Mouse (Mus musculus) cerebellum, adult 2 months (tissue): ENCODE data around the gene Ace3.

Source experiments
- CTCF ChIP-seq: fragments of 200-500 bp; IDR thresholded peaks from 2 replicates; pipeline ENCODE4 v1.5.1; 2011; ENCODE audit warnings: low read depth, mild to moderate bottlenecking, control low read depth, low read length, moderate library complexity, borderline replicate concordance; ENCODE audit not compliant: insufficient read depth
- POLR2A ChIP-seq: fragments of 200-500 bp; IDR thresholded peaks from 2 replicates; pipeline ENCODE4 v1.6.1; 2011; ENCODE audit warnings: low read length, control low read depth, borderline replicate concordance; ENCODE audit not compliant: insufficient read depth

DNA sequence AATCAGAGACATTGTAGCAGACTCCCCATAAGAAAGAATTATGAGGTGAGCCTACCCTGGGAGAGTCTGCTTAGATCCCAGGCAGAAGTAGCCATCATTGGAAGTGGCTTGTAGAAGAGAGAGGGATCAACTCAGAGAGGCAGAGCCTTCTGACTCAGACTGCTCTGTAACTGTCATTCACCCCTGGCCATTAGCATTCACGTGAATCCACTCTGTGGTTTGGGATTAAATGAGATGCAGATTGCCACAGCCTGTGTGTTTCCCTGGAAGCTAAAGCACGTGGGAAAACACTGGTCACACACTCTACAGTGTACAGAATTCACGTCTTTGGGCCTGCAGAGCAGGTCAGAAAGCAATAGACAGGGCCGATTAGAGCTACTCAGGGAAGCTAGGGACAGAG, 10.0 kb upstream of the Ace3 start:
- TF ChIP-seq CTCF, result no peak
- no peak for TF ChIP-seq POLR2A
